Mouse (Mus musculus) bone marrow, adult 2 months (tissue): Measurements from ENCODE around the gene Ptprm. TPM values are rescaled to one million over a fixed set of nuclear protein-coding genes. Genes with fewer than 3 reads are reported as not detected.

Source experiments
- H3K27ac ChIP-seq: fragments of 200-500 bp; 2 replicates; pipeline ENCODE4 v1.5.1; 2012; ENCODE audit warnings: low read depth, mild to moderate bottlenecking, control low read depth, inconsistent platforms, low read length; ENCODE audit not compliant: control insufficient read depth, poor library complexity, insufficient read depth
- H3K4me1 ChIP-seq: fragments of 200-500 bp; 2 replicates; pipeline ENCODE4 v1.6.1; 2011; ENCODE audit warnings: low read length; ENCODE audit not compliant: control insufficient read depth, insufficient read depth
- H3K4me3 ChIP-seq: fragments of 200-500 bp; replicated peaks from 2 replicates; pipeline ENCODE3; 2011; ENCODE audit warnings: mild to moderate bottlenecking, low read depth, low read length, control low read depth; ENCODE audit not compliant: control insufficient read depth
- CTCF ChIP-seq: fragments of 200-500 bp; IDR thresholded peaks from 2 replicates; pipeline ENCODE4 v1.5.1; 2011; ENCODE audit warnings: low read length, control low read depth; ENCODE audit not compliant: control insufficient read depth, insufficient read depth
- POLR2A ChIP-seq: fragments of 200-500 bp; IDR thresholded peaks from 2 replicates; pipeline ENCODE4 v1.6.1; 2011; ENCODE audit warnings: low read depth, mild to moderate bottlenecking, control low read depth, low read length, borderline replicate concordance; ENCODE audit not compliant: control insufficient read depth
- WGBS: fragments of 180-500 bp; shearing (Covaris S2); methylation state at CpG from one replicate; pipeline ENCODE4 v1.1.7; 2018; 5-methylcytosine and 5-hydroxymethylcytosine counted together
- polyA plus RNA-seq: library from polyadenylated mRNA; stranded (reverse); fragments of >200 nt; gene quantifications from 2 replicates; pipeline ENCODE4 v1.2.4, GENCODE M21; 2011; ENCODE audit warnings: low replicate concordance; ENCODE audit not compliant: missing spikeins, insufficient read depth, insufficient read length

The Ptprm gene
- polyA plus RNA-seq, 1 experiment: 4.0 TPM

DNA sequence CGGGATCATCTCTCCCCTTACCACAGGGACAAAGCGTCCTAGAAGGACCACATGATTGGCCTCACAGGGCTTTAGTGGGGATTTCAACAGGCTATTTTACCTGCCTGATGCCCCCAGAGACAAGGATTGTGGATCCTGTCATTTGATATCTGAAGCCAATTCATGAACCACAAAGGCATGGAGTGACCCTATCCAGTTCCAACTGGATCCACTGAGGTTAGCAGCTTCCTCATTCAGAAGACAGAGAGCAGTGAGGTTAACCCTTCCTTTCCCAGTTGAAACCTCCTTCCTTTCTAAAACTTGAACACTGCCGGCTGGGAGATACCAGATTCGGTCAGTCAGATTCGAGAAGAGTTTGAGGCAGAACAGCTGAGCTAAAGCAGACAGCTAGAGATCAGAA lies 14.7 kb downstream of the Ptprm start:
- Histone ChIP-seq H3K4me1 (peaks cover 1% of the 10 kb centered on the region; the same call in 1 of the 2 replicates), H3K27ac (no peak overlapping the region), H3K4me3 (no peak overlapping the region)
- 69% methylated on average over 5 of the region's 5 CpGs for WGBS
- TF ChIP-seq CTCF: no peak
- TF ChIP-seq POLR2A: no peak

DNA sequence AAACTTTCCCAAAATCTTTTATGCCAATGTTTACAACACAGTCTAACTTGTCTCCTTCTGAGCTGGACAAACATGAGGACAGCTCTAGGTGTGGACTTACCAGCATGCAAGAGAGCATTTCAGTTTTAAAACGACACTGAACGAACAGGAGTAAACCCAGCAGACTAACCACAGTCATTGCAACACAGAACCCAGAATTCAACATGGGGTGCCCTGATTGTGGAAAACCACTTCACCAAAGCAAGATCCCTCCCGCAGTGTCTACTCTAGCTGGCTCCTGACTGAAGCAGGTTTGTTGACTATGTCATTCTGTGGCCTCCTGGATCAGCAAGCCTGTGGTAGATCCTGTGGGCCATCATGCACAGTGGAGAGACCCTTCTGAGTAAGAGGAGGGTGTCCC lies 19.9 kb downstream of the Ptprm start:
- H3K4me1 ChIP-seq: peaks cover 1% of the 10 kb centered on the region; the same call in 1 of the 2 replicates
- H3K4me3 ChIP-seq: no peak overlapping the region
- 28% methylated on average over 3 of the region's 3 CpGs for WGBS
- no peak overlapping the region for H3K27ac ChIP-seq
- TF ChIP-seq CTCF: no peak
- no peak for TF ChIP-seq POLR2A

DNA sequence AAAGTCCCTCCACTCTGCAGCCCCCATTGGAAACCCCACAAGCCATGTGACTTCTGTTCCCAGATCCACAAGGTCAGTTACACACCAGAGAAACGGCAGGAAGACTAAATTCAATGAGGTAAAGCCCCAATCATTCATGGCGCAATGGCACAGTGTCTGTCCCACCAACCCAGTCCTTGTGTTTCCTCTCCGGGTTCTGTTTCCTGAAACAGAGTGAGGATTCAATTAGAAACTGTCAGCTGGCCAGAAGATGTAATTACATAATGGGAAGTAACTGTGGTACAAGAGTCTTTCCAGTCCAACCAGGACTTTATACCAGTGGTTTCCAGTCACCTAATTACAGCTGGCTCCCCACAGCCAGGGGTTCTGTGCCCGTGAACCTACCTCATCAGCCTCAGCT lies 24.8 kb downstream of the Ptprm start:
- no peaks in the 10 kb centered on the region for H3K4me1 ChIP-seq

DNA sequence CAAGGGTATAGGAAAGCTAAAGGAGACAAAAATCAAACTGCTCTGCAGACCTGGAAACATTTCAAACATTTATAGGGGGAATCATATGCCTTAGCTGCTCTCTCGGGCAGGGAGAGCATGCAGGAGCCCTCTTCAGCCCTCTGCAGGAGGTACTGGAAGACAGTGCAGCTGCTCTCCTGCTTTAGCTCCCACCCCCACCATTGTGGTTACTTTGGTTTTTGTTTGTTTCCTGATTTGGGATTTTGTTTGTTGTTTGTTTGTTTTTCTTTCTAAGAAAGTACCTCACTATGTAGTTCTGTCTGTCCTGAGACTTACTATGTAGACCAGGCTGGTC lies 29.8 kb downstream of the Ptprm start:
- WGBS: 79% methylated on average over 1 of the region's 1 CpGs
- Histone ChIP-seq H3K4me1 (no peaks in the 10 kb centered on the region), H3K4me3 (no peak overlapping the region), H3K27ac (no peak overlapping the region)
- TF ChIP-seq CTCF: no peak
- no peak for TF ChIP-seq POLR2A

More for the DNA sequence above, 24.8 kb downstream of the Ptprm start:
- 4% methylated on average over 4 of the region's 4 CpGs for WGBS
- H3K27ac ChIP-seq: no peak overlapping the region
- TF ChIP-seq POLR2A (no peak), CTCF (no peak)
- H3K4me3 ChIP-seq: no peak overlapping the region

DNA sequence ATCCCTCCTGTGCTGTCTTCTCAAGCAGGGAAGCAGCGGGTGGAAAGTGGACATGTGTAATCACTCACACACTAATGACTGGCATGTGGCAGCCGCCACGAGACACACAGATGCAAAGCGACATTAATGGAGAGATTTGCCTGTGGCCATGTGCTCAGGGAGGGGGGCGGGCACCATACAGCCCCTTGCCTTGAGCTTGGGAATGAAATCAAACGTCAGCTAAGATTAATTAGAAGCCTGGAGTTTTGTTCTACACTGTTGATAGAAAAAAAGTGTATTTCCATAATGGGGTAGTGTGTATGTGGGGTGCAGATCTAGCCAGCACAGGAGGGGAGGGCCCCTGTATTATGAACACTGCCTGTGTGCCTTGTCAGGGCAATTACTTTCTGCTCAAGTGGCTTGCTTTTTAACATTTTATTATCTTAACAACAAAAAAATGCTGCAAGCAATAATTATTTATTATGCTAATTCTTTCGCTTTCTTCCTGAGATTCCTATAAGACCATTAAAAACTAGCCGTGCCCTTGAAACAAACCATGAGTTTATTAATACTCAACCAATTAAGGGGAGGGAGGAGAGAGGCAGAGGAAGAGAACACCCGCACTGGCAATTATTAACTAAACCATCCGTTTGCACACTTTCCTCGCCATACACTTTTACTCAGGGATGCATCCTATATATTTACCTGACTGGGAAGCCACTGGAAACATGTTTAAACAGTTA lies 30.3 kb downstream of the Ptprm start:
- 86% methylated on average over 11 of the region's 11 CpGs for WGBS
- H3K4me1 ChIP-seq: no peaks in the 10 kb centered on the region
- TF ChIP-seq CTCF (no peak), POLR2A (no peak)
- no peak overlapping the region for H3K4me3 ChIP-seq
- H3K27ac ChIP-seq: no peak overlapping the region

DNA sequence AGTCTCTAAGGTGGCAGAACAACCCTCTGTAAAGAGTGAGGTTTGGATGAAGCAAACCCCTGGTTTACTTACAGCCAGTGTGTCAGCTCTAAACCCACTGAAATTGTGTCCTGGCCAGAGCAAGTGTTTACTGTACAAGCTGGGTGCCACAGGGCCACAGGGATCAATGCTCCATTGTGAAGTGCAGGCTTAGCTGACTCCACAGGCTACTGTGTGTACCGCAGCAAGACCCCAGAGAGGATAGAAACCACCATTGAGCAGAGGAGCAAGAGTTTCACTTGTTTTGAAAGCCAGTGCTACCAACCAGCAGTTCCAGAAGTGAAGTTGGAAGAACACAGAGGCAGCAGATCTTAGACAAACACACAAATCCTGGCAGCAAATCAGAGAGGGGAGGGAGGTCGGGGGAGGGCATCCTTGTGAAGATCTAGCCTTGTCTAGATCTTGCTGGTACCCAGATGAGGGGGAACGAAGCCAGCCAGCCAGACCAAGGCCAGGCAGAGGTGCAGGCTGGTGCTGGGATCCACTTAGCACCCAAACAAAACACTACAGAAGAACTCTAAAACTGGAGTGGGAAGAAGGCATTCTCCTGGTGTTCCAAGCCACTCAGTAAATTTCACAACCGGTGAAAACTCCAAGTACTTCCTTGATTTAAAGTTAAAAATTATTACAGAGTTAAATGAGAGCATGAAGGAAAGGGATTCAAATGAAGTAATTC lies 39.6 kb downstream of the Ptprm start:
- TF ChIP-seq CTCF: no peak
- TF ChIP-seq POLR2A: no peak
- no peaks in the 10 kb centered on the region for H3K4me1 ChIP-seq
- H3K27ac ChIP-seq: no peak overlapping the region
- WGBS: 67% methylated on average over 4 of the region's 4 CpGs
- no peak overlapping the region for H3K4me3 ChIP-seq

DNA sequence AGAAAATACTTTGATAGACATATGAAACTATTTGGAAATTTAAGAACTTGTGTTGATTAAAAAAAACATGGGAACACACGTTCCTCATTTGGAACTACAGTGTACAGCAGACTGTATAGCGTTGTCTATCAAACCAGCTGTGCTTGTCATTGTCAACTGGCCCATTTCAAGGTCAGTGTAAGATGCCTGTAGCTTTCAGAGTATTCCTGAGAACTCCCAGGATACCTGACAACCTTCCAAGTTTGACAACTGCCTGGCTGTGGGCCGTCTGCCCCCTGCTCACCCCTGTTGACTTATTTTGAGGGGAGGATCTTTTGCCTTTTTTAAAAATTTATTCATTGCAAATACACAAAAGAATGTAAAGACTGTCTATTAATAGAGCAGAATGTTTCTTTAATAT lies 45.8 kb downstream of the Ptprm start:
- Histone ChIP-seq H3K4me1 (no peaks in the 10 kb centered on the region), H3K4me3 (no peak overlapping the region), H3K27ac (no peak overlapping the region)
- TF ChIP-seq CTCF (no peak), POLR2A (no peak)
- 75% methylated on average over 3 of the region's 3 CpGs for WGBS

DNA sequence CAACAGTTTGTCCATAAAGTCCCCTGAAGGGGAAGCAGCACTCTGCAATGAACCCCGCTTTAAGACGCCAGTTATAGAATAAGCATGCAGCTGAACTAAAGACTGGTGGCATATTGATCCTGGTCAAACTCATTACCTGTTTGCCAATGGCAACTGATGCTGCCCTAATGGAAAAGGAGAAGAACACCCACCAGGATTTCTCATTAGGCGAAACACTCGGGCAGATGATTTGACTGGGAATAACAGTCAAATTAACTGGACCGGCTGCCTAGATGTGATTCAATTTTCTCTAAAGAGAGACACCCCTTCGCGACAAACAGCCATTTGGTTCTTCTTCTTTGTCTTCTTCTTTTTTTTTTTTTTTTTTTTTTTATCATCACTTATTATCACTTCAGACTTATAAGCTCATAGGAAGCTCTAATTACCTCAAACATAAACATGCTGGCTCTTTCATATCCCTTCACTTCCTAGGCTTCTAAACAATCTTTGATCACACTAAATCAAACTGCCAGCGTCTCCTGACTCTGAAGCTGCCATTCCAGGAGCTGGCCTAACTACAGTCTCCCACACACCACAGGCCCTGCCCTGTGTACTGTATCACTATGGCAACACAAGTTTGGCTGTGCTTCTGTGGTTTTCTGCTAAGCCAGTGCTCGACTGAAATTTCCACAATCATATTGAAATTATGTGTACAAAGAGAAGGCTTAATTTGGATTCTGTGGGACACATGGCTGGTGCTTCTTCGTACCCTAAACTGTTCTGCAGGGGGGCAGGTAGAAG lies 48.0 kb downstream of the Ptprm start:
- TF ChIP-seq CTCF (no peak), POLR2A (no peak)
- no peaks in the 10 kb centered on the region for H3K4me1 ChIP-seq
- no peak overlapping the region for H3K27ac ChIP-seq
- no peak overlapping the region for H3K4me3 ChIP-seq
- WGBS: 80% methylated on average over 10 of the region's 10 CpGs

DNA sequence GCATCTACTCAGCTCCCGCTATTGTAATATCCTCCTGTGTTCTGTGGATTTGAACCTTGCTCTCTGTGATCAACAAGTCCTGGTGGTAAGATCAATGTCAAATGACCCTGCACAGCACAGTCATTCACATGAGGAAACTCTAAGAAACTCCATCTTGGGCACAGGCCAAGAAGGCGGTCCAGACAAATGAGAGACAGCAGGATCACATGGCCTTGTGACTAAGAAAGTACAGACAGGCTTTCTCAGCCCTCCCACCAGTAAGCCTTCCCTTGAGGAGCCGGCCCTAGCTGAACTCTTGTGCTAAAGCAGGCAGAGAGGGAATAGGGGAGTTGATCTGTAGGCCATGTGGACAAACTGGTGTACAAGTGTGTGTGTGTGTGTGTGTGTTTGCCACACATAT lies 49.4 kb downstream of the Ptprm start:
- Histone ChIP-seq H3K27ac (no peak overlapping the region), H3K4me3 (no peak overlapping the region), H3K4me1 (no peaks in the 10 kb centered on the region)
- WGBS: 58% methylated on average over 3 of the region's 3 CpGs
- TF ChIP-seq POLR2A: no peak
- TF ChIP-seq CTCF: no peak
